Mouse (Mus musculus): Measurements from ENCODE around the gene Lias.

DNA sequence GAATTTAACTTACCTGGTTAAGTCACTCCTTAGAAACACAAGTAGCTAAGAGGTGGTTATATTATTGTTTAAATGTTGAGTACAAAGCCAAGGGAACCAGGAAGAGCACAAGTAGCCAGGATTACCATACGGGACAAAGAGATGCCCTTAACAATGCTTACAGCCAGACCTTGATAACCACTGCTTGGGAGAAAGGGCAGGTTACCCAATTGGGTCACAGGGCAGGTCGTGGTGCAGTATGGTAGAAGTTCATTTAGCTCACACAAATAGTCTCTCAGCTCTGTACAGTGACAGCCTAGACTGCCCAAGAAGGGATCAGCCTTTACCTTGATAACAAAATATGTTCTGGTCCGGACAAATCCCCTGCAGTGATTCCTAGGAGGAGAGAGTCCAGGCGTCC is 57.6 kb downstream of the Lias start:
- TF ChIP-seq POLR2A (IDR thresholded peaks at IDR 0.05; ENCODE audit: insufficient read depth, low read length), result no peak
- no peak for TF ChIP-seq EP300 (IDR thresholded peaks at IDR 0.05; ENCODE audit: insufficient read depth, low read depth, low read length)

Measured in ES-Bruce4 (cell line).